Mouse (Mus musculus) cortical plate, adult 2 months (tissue): ENCODE data around the gene Arl6ip1.

Experiments
- CTCF ChIP-seq: fragments of 200-500 bp; IDR thresholded peaks from 2 replicates; pipeline ENCODE4 v1.5.1; 2011; ENCODE audit warnings: mild to moderate bottlenecking, control low read depth, low read length; ENCODE audit not compliant: insufficient read depth; ENCODE audit errors: extremely low read depth
- POLR2A ChIP-seq: fragments of 200-500 bp; IDR thresholded peaks from 2 replicates; pipeline ENCODE4 v1.6.1; 2011; ENCODE audit warnings: mild to moderate bottlenecking, low read length, control low read depth; ENCODE audit not compliant: insufficient read depth; ENCODE audit errors: extremely low read depth

GRCm38 (mm10) chr7:118116787-118117538 lies 12.5 kb downstream of the Arl6ip1 start:
- TF ChIP-seq CTCF (no peak), POLR2A (no peak)
